Mouse (Mus musculus) heart, adult 2 months (tissue): ENCODE data around the gene Zfp618.

Experiments
- CTCF ChIP-seq: fragments of 200-600 bp; IDR thresholded peaks from 2 replicates; pipeline ENCODE4 v1.8.1; 2022; ENCODE audit warnings: antibody characterized with exemption, mild to moderate bottlenecking, moderate library complexity
- POLR2A ChIP-seq: fragments of 200-500 bp; IDR thresholded peaks from 2 replicates; pipeline ENCODE4 v1.6.1; 2011; ENCODE audit warnings: mild to moderate bottlenecking, low read depth, low read length, control low read depth; ENCODE audit not compliant: insufficient read depth

DNA sequence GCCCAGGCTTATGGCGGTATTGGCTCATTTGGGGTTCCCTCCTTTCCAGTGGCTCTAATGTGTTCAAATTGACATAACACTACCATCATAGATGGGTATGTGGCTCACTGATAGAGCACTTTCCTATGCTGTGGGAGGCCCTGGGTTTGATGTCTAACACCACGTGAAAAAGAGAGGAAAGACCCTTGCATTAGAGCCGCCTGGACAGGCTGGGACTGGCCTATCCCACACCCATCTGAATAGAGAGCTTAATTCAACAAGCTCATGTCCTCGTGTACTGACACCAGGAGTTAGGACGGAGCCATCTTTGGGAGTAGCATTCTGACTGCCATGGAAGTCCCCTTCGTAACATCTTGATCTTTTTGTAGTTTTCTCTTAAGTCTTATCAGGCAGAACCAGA is 32.2 kb downstream of the Zfp618 start:
- TF ChIP-seq POLR2A (no peak), CTCF (no peak)
